Comparison of ENCODE assay signal across 8 mouse cellular contexts in the genomic region with DNA sequence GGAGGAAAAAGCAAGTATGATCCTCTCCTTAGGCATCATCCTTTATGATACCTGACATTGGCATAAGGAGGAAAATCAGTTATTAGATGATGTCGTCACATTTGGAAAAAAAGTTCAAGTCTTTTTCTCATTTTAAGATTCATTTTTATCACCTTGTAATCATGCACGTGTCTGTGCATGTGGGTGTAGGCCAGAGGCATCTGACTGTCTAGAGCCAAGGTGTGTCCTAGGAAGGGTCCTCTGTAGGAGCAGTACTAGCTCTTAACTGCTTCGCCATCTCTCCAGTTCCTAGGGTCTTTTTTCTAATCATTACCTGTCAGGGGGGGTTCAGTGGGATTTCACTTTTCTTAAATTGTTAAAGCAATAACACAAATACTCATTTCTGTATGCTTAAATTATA. TPM values are rescaled to one million over a fixed set of nuclear protein-coding genes. Genes with fewer than 3 reads are reported as not detected.
DNase-seq lines count a peak whose midpoint lies in the region; ATAC-seq and TF ChIP-seq lines count a peak whose summit lies in the region.

No protein-coding gene starts in this region.

- TF ChIP-seq EP300 in liver, embryonic 14.5 days (IDR thresholded peaks at IDR 0.05; ENCODE audit: low read depth): no peak

- WGBS in forebrain, embryonic 13.5 days: 40% methylated on average over 3 of the region's 3 CpGs
- WGBS in liver, embryonic 14.5 days (ENCODE audit: insufficient replicate concordance): 36% methylated on average over 3 of the region's 3 CpGs

- peak overlapping the region; percentile 52 for H3K4me2 ChIP-seq in forebrain, embryonic 13.5 days
- peak overlapping the region; percentile 67 for H3K4me2 ChIP-seq in liver, embryonic 14.5 days (ENCODE audit: low read depth)

- H3K27me3 ChIP-seq in erythroblast, embryonic 14.5 days (ENCODE audit: control insufficient read depth): no peaks in the 10 kb centered on the region
- no peaks in the 10 kb centered on the region for H3K27me3 ChIP-seq in forebrain, embryonic 13.5 days
- H3K27me3 ChIP-seq in liver, embryonic 14.5 days (ENCODE audit: control insufficient read depth, insufficient read depth, low read length): no peaks in the 10 kb centered on the region

- no peaks in the 10 kb centered on the region for H3K9me3 ChIP-seq in erythroblast, embryonic 14.5 days (ENCODE audit: control insufficient read depth, low read length)
- H3K9me3 ChIP-seq in forebrain, embryonic 13.5 days (replicated peaks): no peaks in the 10 kb centered on the region
- no peaks in the 10 kb centered on the region for H3K9me3 ChIP-seq in liver, embryonic 14.5 days (ENCODE audit: control insufficient read depth, low read length)

- peak; percentile 4 for DNase-seq in CD4-positive helper T cell, adult 2 months (ENCODE audit: low read depth, low spot score)
- no peak for DNase-seq in liver, embryonic 14.5 days (ENCODE audit: low read depth in 3 of 3, low spot score in 3 of 3)
- DNase-seq in Muller cell, postnatal 12 days (ENCODE audit: inconsistent ontology term): no peak
- DNase-seq in spleen, postnatal 14 days (ENCODE audit: low spot score in 2 of 2): no peak
- no peak for DNase-seq in thymus, adult 18-20 months

- peak overlapping the region; percentile 80 for H3K4me3 ChIP-seq in erythroblast, embryonic 14.5 days (replicated peaks)
- peak overlapping the region; percentile 39 for H3K4me3 ChIP-seq in forebrain, embryonic 13.5 days
- H3K4me3 ChIP-seq in liver, embryonic 14.5 days (ENCODE audit: insufficient read depth in 1 of 2, low read depth in 2 of 2, low read length in 2 of 2): peak overlapping the region in 1 of 2 experiments; percentile 20; a peak in 2 of 4 replicates

- no peak for TF ChIP-seq CTCF in liver, embryonic 14.5 days (IDR thresholded peaks at IDR 0.05; ENCODE audit: low read depth)

- no peaks in the 10 kb centered on the region for H3K36me3 ChIP-seq in erythroblast, embryonic 14.5 days (ENCODE audit: control insufficient read depth)
- H3K36me3 ChIP-seq in forebrain, embryonic 13.5 days (ENCODE audit: poor library complexity, severe bottlenecking): no peaks in the 10 kb centered on the region
- H3K36me3 ChIP-seq in liver, embryonic 14.5 days (replicated peaks; ENCODE audit: control insufficient read depth, insufficient read depth, low read depth): no peaks in the 10 kb centered on the region

- peaks cover 24% of the 10 kb centered on the region for H3K4me1 ChIP-seq in erythroblast, embryonic 14.5 days (ENCODE audit: control insufficient read depth)
- H3K4me1 ChIP-seq in forebrain, embryonic 13.5 days: no peaks in the 10 kb centered on the region
- H3K4me1 ChIP-seq in liver, embryonic 14.5 days (replicated peaks; ENCODE audit: control insufficient read depth in 2 of 2, insufficient read depth in 2 of 2, low read length in 1 of 2): peaks cover 0 to 7% of the 10 kb centered on the region in 2 experiments; a peak in 3 of 4 replicates

- no peak for ATAC-seq in erythroblast, adult 5-6 weeks (replicated peaks; ENCODE audit: low FRiP score, poor library complexity, severe bottlenecking)
- ATAC-seq in forebrain, embryonic 13.5 days: peak; percentile 46; the same call in 1 of the 2 replicates
- ATAC-seq in liver, embryonic 14.5 days (ENCODE audit: insufficient read depth): no peak

- no peak overlapping the region for H3K27ac ChIP-seq in forebrain, embryonic 13.5 days
- no peak overlapping the region for H3K27ac ChIP-seq in liver, embryonic 14.5 days

- no peak overlapping the region for H3K9ac ChIP-seq in forebrain, embryonic 13.5 days
- H3K9ac ChIP-seq in liver, embryonic 14.5 days (replicated peaks): no peak overlapping the region

RNA-seq across cellular contexts. Expression of a gene that starts 0.8 kb away (rescaled TPM):
- polyA plus RNA-seq in erythroblast, embryonic 14.5 days (2012): 0.22 and 0.68 TPM in 2 replicates
- total RNA-seq in erythroblast, adult 5-6 weeks (2015; ENCODE audit: low replicate concordance): 9.4 and 31.5 TPM in 2 replicates
- 10.3 and 19.4 TPM in 2 replicates for total RNA-seq in erythroblast, adult 5-6 weeks (2017; ENCODE audit: low replicate concordance)
- 53.7 and 56.1 TPM in 2 replicates for polyA plus RNA-seq in forebrain, embryonic 13.5 days (2015; fragmentation: Nextera tagmentation; extraction: Ambion mirVana)
- polyA plus RNA-seq in liver, embryonic 14.5 days (2012; rRNA removed): 4.9 and 10.1 TPM in 2 replicates
- polyA plus RNA-seq in liver, embryonic 14.5 days (2014; fragmentation: Nextera tagmentation; extraction: Ambion mirVana): 14.8 and 15.7 TPM in 2 replicates
